Comparison of ENCODE assay signal across 18 mouse cellular contexts in the genomic region with DNA sequence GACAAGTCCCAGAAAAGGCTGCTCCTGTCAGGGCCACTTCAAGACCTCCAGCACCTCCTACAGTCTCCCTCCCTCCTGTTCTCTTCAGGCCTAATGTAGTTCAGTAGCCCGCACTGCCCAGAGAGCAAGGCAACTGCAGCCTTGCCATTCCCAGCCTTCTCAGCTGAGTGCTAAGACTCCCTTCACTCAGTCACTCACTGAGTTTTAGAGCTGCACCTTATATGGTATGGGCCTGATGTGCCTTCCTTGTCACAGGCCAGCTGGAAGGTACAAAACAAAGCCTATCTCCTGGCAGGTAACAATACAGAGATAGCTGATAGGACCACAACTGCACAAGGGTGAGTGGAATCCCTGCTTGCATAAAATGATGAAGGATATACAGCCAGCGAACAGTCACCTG. TPM values are rescaled to one million over a fixed set of nuclear protein-coding genes. Genes with fewer than 3 reads are reported as not detected.
"Had no signal": no experiment of that assay in that cellular context is flagged by ENCODE, and none has a peak within 500 bp of the region (broad histone marks: within the 10 kb centered on the region; RNA-seq: fewer than 3 reads in every experiment).

No protein-coding gene starts in this region.

- H3K9ac ChIP-seq: lung, embryonic 14.5 days; midbrain, embryonic 12.5 days; neural tube, embryonic 13.5 days; neural tube, embryonic 15.5 days had no signal

- H3K9me3 ChIP-seq: midbrain, embryonic 10.5 days; midbrain, embryonic 12.5 days; neural tube, embryonic 13.5 days; neural tube, embryonic 15.5 days had no signal

- H3K4me1 ChIP-seq: midbrain, embryonic 10.5 days; midbrain, embryonic 12.5 days; neural tube, embryonic 13.5 days; neural tube, embryonic 15.5 days had no signal

- H3K4me3 ChIP-seq: midbrain, embryonic 10.5 days; midbrain, embryonic 12.5 days; myocyte; neural tube, embryonic 13.5 days; neural tube, embryonic 15.5 days had no signal

- H3K4me2 ChIP-seq: lung, embryonic 14.5 days; midbrain, embryonic 12.5 days; neural tube, embryonic 13.5 days; neural tube, embryonic 15.5 days had no signal

- DNase-seq: lung, embryonic 14.5 days; lung, postnatal 10 days; lung, postnatal 4 days; midbrain, embryonic 14.5 days; retina, postnatal 1 day; right cerebral cortex, adult 18-20 months; right cerebral cortex, postnatal 25 days; right cerebral cortex, postnatal 4 days; spleen, adult 18-20 months; thymus, adult 18-20 months; thymus, postnatal 14 days; thymus, postnatal 36 days had no signal

- ATAC-seq: midbrain, embryonic 16.5 days had no signal

- H3K27ac ChIP-seq: midbrain, embryonic 10.5 days; midbrain, embryonic 12.5 days; neural tube, embryonic 13.5 days; neural tube, embryonic 15.5 days had no signal

- H3K27me3 ChIP-seq: neural tube, embryonic 15.5 days had no signal

- H3K36me3 ChIP-seq: midbrain, embryonic 10.5 days; midbrain, embryonic 12.5 days had no signal

RNA-seq across cellular contexts. Expression of gene Zdhhc23, which starts 7.2 kb away (rescaled TPM):
- polyA plus RNA-seq: myocyte had no signal
